Mouse (Mus musculus): ENCODE data around the gene Dync2li1. TPM values are rescaled to one million over a fixed set of nuclear protein-coding genes. Genes with fewer than 3 reads are reported as not detected.

Dync2li1 gene
- polyA plus RNA-seq, 1 experiment: not detected

DNA sequence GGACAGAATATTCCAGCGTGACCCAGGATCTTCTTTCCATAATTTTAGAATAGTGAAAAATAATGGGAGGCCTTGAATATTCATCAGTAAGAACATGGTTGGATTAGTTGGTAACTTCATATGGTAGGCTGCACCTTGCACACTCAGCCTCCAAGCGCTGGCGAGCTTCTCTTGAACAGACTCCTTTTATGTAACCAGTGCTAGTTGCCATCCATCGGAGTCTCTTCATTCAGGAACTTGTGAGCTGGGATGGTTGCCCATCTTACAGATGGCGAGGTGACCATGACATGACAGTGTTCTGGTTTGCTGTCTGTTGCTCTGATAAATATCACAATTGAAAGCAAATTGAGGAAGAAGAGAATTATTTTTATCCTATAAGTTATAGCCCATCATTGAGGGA, 24.5 kb upstream of the Dync2li1 start:
- no peak for TF ChIP-seq GATA1 (IDR thresholded peaks at IDR 0.05; ENCODE audit: low read length)

DNA sequence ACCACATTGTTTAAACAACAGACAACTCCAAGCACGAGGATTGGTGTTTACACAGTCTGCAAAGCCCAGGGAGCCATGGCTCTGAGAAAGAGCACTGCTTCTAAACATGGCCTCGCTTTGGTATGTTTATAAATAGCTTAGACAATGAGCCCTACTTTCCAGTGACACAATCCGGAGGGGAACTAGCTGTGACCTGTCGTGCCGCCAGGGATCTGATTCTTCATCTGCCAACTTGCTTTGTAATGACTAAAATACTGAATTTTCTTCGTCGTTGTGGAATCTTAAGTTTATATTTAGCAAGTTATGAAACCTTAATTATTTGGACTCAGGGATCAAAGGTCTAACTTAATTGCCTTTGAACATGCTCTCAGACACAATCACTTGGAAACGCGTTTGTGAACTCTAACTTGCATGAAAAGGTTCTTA, 23.1 kb upstream of the Dync2li1 start:
- TF ChIP-seq GATA1 (IDR thresholded peaks at IDR 0.05; ENCODE audit: low read length): no peak

DNA sequence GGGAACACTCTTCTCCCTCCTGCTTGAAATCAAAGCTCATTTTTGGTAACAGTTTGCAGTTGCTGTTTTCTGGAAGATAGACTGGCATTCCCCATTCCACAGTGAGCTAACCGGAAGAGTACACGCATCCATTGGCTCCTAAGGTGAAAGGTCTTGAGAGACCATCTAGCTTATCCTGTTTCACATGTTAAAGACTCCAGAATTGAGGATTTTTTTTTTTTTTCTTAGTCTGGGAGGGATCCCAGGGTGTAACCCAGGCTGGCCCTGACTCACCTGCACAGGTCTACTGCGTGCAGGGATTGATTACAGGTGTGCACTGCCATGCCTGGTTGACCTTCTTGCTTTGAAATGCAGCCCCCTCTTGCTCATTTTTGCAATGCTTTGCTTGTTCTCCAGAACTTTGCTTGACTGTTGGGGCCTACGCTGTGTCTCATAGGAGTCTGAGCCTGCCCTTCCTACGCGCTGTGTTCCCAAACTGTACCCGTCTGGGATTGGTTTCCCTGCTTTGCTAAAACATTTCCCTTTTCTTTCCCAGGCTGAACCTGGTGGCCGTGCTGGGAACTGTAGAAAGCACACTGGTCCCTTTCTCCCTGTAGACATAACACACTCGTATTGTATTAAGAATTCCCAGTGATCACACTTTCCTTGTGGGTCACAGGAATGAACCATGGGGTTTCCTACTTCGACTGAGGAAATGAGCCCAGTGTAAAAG, 22.4 kb upstream of the Dync2li1 start:
- no peak for TF ChIP-seq GATA1 (IDR thresholded peaks at IDR 0.05; ENCODE audit: low read length)

DNA sequence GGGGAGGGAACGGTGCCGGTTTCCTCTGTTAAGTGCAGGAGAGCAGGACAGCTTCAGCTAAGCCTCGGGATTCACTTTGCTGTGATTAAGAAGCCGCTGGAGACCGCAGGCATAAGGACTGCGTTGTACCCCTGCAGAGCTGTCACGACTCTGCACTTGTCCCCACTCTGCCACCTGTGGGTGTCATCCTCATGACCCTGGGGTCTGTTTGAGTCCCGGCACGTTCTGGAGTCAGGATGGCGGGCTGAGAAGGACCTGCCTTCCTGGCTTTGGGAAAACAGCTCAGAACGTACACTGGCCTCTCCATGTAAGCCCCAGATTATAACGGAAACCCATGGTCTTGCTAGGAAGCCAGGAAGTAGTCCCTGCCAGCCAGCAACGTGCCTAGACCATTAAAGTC, 19.3 kb upstream of the Dync2li1 start:
- TF ChIP-seq GATA1 (IDR thresholded peaks at IDR 0.05; ENCODE audit: low read length): no peak

DNA sequence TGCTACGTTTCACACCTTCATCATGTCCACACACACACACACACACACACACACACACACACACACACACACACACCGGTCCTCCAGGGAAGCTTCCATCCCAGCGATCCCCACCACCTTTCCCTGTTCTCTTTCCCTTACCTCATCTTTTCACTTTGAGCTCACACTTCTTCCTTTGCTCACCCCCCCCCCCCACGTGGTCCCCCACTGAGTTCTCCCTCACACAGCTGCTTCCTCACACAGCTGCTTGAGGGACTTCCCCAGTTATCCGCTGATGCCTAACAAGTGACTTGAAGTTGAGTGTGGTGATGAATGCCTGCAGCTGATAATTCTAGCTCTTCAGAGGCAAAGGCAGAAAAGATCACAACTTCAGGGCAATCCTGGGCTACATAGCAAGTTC, 18.7 kb upstream of the Dync2li1 start:
- TF ChIP-seq GATA1 (IDR thresholded peaks at IDR 0.05; ENCODE audit: low read length): no peak

- no peak for TF ChIP-seq GATA1 (IDR thresholded peaks at IDR 0.05; ENCODE audit: low read length)
Measured at GRCm38 (mm10) chr17:84608606-84609005, 17.7 kb upstream of the Dync2li1 start.

GRCm38 (mm10) chr17:84611500-84611899, 14.8 kb upstream of the Dync2li1 start:
- no peak for TF ChIP-seq GATA1 (IDR thresholded peaks at IDR 0.05; ENCODE audit: low read length)

DNA sequence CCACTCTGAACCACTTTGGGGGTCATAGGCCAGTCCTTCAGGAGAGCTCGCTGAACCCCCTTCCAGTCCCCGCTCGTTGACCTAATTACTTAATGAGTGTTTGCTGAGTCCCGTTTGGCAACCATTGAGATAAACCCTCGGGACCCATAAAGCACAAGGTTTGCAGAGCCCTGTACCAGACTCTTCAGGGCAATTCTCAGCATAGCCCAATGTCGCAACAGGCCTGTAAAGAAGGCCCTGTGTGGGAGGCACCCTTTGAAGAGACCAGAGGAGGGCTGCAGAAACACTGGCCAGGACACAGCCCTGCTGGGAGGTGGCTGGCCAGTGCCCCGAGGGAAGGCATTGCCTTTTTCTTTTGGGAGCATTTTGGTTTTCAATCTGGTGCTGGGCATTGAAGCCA, 14.3 kb upstream of the Dync2li1 start:
- TF ChIP-seq GATA1 (IDR thresholded peaks at IDR 0.05; ENCODE audit: low read length): no peak

- TF ChIP-seq GATA1 (IDR thresholded peaks at IDR 0.05; ENCODE audit: low read length): no peak
Measured at GRCm38 (mm10) chr17:84615811-84616210, 10.5 kb upstream of the Dync2li1 start.

- no peak for TF ChIP-seq GATA1 (IDR thresholded peaks at IDR 0.05; ENCODE audit: low read length)
Measured at GRCm38 (mm10) chr17:84616526-84617074, 9.7 kb upstream of the Dync2li1 start.

GRCm38 (mm10) chr17:84617953-84618352, 8.3 kb upstream of the Dync2li1 start:
- TF ChIP-seq GATA1 (IDR thresholded peaks at IDR 0.05; ENCODE audit: low read length): no peak

GRCm38 (mm10) chr17:84619112-84619511, 7.2 kb upstream of the Dync2li1 start:
- no peak for TF ChIP-seq GATA1 (IDR thresholded peaks at IDR 0.05; ENCODE audit: low read length)

DNA sequence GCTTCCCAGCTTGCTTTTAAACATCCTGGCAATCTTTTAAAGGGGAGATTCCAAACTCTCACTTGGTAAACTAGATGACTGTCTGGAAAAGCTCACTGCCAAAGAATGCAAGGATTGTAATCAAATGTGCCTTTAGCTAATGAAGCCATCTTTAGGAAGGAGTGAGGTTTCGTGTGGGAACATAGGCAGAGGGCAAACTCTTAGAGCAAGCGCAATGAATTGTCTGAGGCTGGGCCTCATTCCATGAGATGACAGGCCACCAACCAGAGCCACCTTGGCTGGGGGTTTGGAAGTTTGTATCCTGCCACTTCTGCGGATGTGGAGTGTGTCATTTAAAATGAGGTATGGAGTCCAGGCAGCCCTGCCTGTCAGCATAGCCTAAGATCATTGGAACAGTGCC, 6.2 kb upstream of the Dync2li1 start:
- TF ChIP-seq GATA1 (IDR thresholded peaks at IDR 0.05; ENCODE audit: low read length): no peak

DNA sequence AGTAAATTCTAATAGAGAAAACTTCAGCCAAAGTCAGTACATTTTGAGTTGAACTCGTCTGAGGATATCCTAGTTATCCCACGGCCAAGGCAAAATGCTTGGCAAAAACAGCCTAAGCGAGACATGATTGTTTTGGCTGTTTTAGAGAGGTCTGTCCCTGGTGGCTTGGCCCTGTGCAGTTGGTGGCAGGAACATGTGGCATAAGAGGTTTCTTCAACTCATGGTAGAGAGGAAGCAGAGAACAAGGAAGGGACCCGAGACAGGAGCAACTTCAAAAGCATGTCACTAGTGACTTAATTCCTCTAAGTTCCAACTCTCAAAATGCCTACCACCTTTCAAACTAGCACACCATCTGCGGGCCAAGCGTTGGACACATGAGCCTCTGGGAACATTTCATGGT, 5.7 kb upstream of the Dync2li1 start:
- TF ChIP-seq GATA1 (IDR thresholded peaks at IDR 0.05; ENCODE audit: low read length): no peak

DNA sequence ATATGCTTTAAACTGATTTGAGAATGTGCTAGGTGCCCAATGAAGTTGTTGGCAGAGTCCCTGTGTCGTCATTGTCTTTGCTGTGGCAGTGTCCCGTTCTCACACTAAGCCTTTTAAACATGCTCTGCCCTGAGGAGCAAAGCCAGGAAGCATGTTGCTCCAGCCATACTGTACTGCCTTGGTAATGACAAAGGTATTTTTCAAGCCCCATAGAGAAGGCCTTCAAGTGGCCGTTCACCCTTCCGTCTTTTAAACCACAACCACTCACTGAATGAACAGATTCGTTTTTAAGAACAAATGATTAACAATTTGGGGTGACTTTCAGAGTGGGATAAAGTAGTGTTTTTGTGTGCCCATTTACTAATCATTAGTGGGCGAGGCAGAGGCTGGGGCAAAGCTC, 5.1 kb upstream of the Dync2li1 start:
- TF ChIP-seq GATA1 (IDR thresholded peaks at IDR 0.05; ENCODE audit: low read length): no peak

- no peak for TF ChIP-seq GATA1 (IDR thresholded peaks at IDR 0.05; ENCODE audit: low read length)
Measured at GRCm38 (mm10) chr17:84622028-84622427, 4.3 kb upstream of the Dync2li1 start.

GRCm38 (mm10) chr17:84622873-84623272, 3.4 kb upstream of the Dync2li1 start:
- no peak for TF ChIP-seq GATA1 (IDR thresholded peaks at IDR 0.05; ENCODE audit: low read length)
